8 mouse cellular contexts compared by ENCODE assay signal in the genomic region with DNA sequence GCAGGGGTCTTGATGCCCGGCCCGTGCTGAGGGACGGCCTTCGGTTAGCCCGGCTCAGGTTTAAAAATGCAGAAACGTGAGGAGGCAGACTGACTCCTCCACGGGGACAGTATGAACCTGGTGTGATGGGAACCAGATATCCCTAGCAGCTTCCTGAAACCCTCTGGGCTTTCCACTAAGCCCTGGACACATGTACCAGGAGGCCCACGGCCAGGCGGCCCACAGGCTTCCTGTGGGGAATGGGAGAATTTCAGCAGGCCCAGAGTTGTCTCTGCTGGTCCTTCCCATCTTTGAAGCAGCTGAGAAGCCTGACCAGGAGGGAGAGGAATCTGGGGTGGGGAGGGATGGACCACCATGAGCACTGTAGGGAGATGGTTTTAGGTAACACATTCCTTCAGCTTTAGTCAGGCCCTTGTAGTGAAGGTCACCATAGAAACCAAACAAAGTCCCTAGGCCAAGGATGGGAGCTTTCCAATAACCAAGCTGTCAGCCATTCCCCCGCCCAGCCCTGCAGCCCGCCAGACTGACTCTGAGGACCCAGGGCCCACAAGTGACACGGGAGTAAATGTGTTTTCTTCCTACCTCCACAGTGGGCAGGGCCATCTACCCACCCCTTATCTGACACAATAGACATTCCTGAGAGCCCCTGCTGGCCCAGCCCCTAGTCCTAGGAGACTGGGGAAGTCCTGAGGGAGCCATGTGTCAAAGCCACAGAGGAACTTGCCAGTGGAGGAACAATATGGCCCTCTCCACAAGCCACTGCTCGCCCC.
DNase-seq lines count a peak whose midpoint lies in the region; ATAC-seq lines count a peak whose summit lies in the region.

No protein-coding gene starts in this region.

- ATAC-seq in embryonic facial prominence, embryonic 11.5 days (replicated peaks; ENCODE audit: insufficient number of reproducible peaks, low FRiP score, low TSS enrichment, low read depth) = peak; percentile 27; the same call in 1 of the 2 replicates
- ATAC-seq in lung, embryonic 15.5 days (ENCODE audit: borderline replicate concordance, extremely low read depth, low FRiP score, low TSS enrichment) = peak; percentile 28

- intact Hi-C loops in heart, postnatal 10 days (cut with DNase I) = loop anchor here (1.0 to 5.0 kb wide), 2 partner anchors 34 to 42 kb away; no protein-coding TSS in a partner anchor
- intact Hi-C loops in left cerebral cortex, postnatal 36 days (cut with DNase I) = no loop called here

- no peaks in the 10 kb centered on the region for H3K36me3 ChIP-seq in embryonic facial prominence, embryonic 11.5 days (replicated peaks; ENCODE audit: control insufficient read depth, insufficient read depth, low read depth, low read length)
- H3K36me3 ChIP-seq in lung, embryonic 15.5 days = no peaks in the 10 kb centered on the region

- H3K4me3 ChIP-seq in embryonic facial prominence, embryonic 11.5 days (ENCODE audit: low read depth, low read length) = no peak overlapping the region
- H3K4me3 ChIP-seq in lung, embryonic 15.5 days = no peak overlapping the region

- no peak overlapping the region for H3K9ac ChIP-seq in embryonic facial prominence, embryonic 11.5 days (replicated peaks; ENCODE audit: low read length)
- H3K9ac ChIP-seq in lung, embryonic 15.5 days = no peak overlapping the region

- no peaks in the 10 kb centered on the region for H3K9me3 ChIP-seq in embryonic facial prominence, embryonic 11.5 days (replicated peaks; ENCODE audit: control insufficient read depth, low read length)
- H3K9me3 ChIP-seq in lung, embryonic 15.5 days = no peaks in the 10 kb centered on the region

- no peak overlapping the region for H3K4me2 ChIP-seq in embryonic facial prominence, embryonic 11.5 days (ENCODE audit: low read depth, low read length)
- no peak overlapping the region for H3K4me2 ChIP-seq in lung, embryonic 15.5 days

- H3K27ac ChIP-seq in embryonic facial prominence, embryonic 11.5 days (replicated peaks; ENCODE audit: low read depth, low read length) = no peak overlapping the region; the same call in 1 of the 2 replicates
- peak overlapping the region; percentile 67 for H3K27ac ChIP-seq in lung, embryonic 15.5 days

- DNase-seq in cerebellum, adult 8-10 months = peak; percentile 30
- DNase-seq in cerebellum, adult 9-11 months = no peak
- DNase-seq in embryonic facial prominence, embryonic 11.5 days (ENCODE audit: low spot score) = peak; percentile 69
- DNase-seq in heart, postnatal 10 days = peak; percentile 78
- DNase-seq in thymus, postnatal 4 days = no peak
- DNase-seq in spleen, postnatal 14 days (ENCODE audit: low spot score in 2 of 2) = no peak
- no peak for DNase-seq in left cerebral cortex, postnatal 36 days (ENCODE audit: low spot score in 2 of 2)

- H3K27me3 ChIP-seq in embryonic facial prominence, embryonic 11.5 days (ENCODE audit: control insufficient read depth, insufficient read depth, low read length) = no peaks in the 10 kb centered on the region
- H3K27me3 ChIP-seq in lung, embryonic 15.5 days = no peaks in the 10 kb centered on the region

- peaks cover 9% of the 10 kb centered on the region for H3K4me1 ChIP-seq in embryonic facial prominence, embryonic 11.5 days (ENCODE audit: control insufficient read depth, insufficient read depth, low read length)
- H3K4me1 ChIP-seq in lung, embryonic 15.5 days = peaks cover 25% of the 10 kb centered on the region

- WGBS in embryonic facial prominence, embryonic 11.5 days = 38% methylated on average over 13 of the region's 13 CpGs
- WGBS in lung, embryonic 15.5 days = 58% methylated on average over 13 of the region's 13 CpGs

Comparison
In these comparisons a context has a peak if more than half of its experiments do, and no peak if none do; other contexts are left out.
1. DNase-seq: peak in cerebellum, adult 8-10 months (single experiment), embryonic facial prominence, embryonic 11.5 days (single experiment) and heart, postnatal 10 days (2 of 2); none in cerebellum, adult 9-11 months (single experiment), thymus, postnatal 4 days (single experiment), spleen, postnatal 14 days (0 of 2) and left cerebral cortex, postnatal 36 days (0 of 2).